Mouse (Mus musculus) stomach, postnatal 0 days (tissue): Measurements from ENCODE around the gene Tnip1. TPM values are rescaled to one million over a fixed set of nuclear protein-coding genes. Genes with fewer than 3 reads are reported as not detected.

Experiments used
- ATAC-seq: fragments of 200-750 bp; cut with Nextera tagmentation; 2 replicates; pipeline ENCODE4 v1.8.0; 2017; ENCODE audit not compliant: low FRiP score, low TSS enrichment
- DNase-seq: peaks from one replicate; pipeline ENCODE4 v3.0.0-alpha.2; 2016; ENCODE audit warnings: low spot score
- H3K27ac ChIP-seq: fragments of 300-500 bp; sonication (generic); replicated peaks from 2 replicates; pipeline ENCODE4 v1.5.1; 2014; ENCODE audit warnings: mild to moderate bottlenecking, control low read depth
- H3K27me3 ChIP-seq: fragments of 300-500 bp; sonication (generic); 2 replicates; pipeline ENCODE4 v1.6.1; 2014; ENCODE audit warnings: low read length; ENCODE audit not compliant: control insufficient read depth, insufficient read depth
- H3K36me3 ChIP-seq: fragments of 300-500 bp; sonication (generic); 2 replicates; pipeline ENCODE4 v1.6.1; 2014; ENCODE audit warnings: low read length, mixed read lengths; ENCODE audit not compliant: control insufficient read depth, insufficient read depth
- H3K4me1 ChIP-seq: fragments of 300-500 bp; sonication (generic); replicated peaks from 2 replicates; pipeline ENCODE4 v1.6.1; 2014; ENCODE audit warnings: antibody characterized with exemption; ENCODE audit not compliant: control insufficient read depth, insufficient read depth
- H3K4me2 ChIP-seq: fragments of 300-500 bp; sonication (generic); replicated peaks from 2 replicates; pipeline ENCODE4 v1.6.1; 2014; ENCODE audit warnings: low read depth, mild to moderate bottlenecking, control low read depth, moderate library complexity
- H3K4me3 ChIP-seq: fragments of 300-500 bp; sonication (generic); 2 replicates; pipeline ENCODE4 v1.5.1; 2014; ENCODE audit warnings: low read depth, low read length, control low read depth
- H3K9ac ChIP-seq: fragments of 300-500 bp; sonication (generic); 2 replicates; pipeline ENCODE4 v1.6.1; 2014; ENCODE audit warnings: mild to moderate bottlenecking, low read length, control low read depth, mixed read lengths
- H3K9me3 ChIP-seq: fragments of 300-500 bp; sonication (generic); 2 replicates; pipeline ENCODE4 v1.6.1; 2016; ENCODE audit warnings: low read length; ENCODE audit not compliant: control insufficient read depth
- CTCF ChIP-seq: IDR thresholded peaks from 2 replicates; pipeline ENCODE4 v1.5.1; 2016; ENCODE audit warnings: antibody characterized with exemption, low read depth, mild to moderate bottlenecking, moderate library complexity
- EP300 ChIP-seq: optimal IDR thresholded peaks from 2 replicates; pipeline ENCODE3; 2016; ENCODE audit warnings: antibody characterized with exemption
- WGBS: fragments of 180-500 bp; shearing (Covaris S2); extraction: QIAGEN DNeasy Blood & Tissue Kit; methylation state at CpG from one replicate; pipeline ENCODE4 v1.1.7; 2014; 5-methylcytosine and 5-hydroxymethylcytosine counted together
- polyA plus RNA-seq: library from polyadenylated mRNA; unstranded; fragments of >200 nt; fragmentation: Nextera tagmentation; extraction: Ambion mirVana; gene quantifications from 2 replicates; pipeline ENCODE4 v1.2.1, GENCODE M21; 2015

Tnip1 gene
- polyA plus RNA-seq, 1 experiment from 2014 or later = 14.7 TPM

- Histone ChIP-seq H3K4me2 (no peak overlapping the region), H3K9ac (no peak overlapping the region), H3K9me3 (no peaks in the 10 kb centered on the region), H3K36me3 (no peaks in the 10 kb centered on the region), H3K4me1 (no peaks in the 10 kb centered on the region), H3K27me3 (no peaks in the 10 kb centered on the region), H3K27ac (no peak overlapping the region), H3K4me3 (no peak overlapping the region)
- ATAC-seq (no peak), DNase-seq (no peak)
- WGBS = 83% methylated on average over 5 of the region's 5 CpGs
- TF ChIP-seq EP300 (no peak), CTCF (no peak)
These were observed 71.4 kb downstream of the Tnip1 start for GRCm38 (mm10) chr11:54891341-54891740.

GRCm38 (mm10) chr11:54887927-54888326 lies 74.8 kb downstream of the Tnip1 start:
- no peak for TF ChIP-seq EP300
- no peak for TF ChIP-seq CTCF
- no peaks in the 10 kb centered on the region for H3K9me3 ChIP-seq
- no peak overlapping the region for H3K4me2 ChIP-seq
- H3K27me3 ChIP-seq = no peaks in the 10 kb centered on the region
- no peaks in the 10 kb centered on the region for H3K36me3 ChIP-seq
- WGBS = 64% methylated on average over 6 of the region's 6 CpGs
- H3K4me3 ChIP-seq = no peak overlapping the region
- DNase-seq (no peak), ATAC-seq (no peak)
- no peak overlapping the region for H3K9ac ChIP-seq
- no peak overlapping the region for H3K27ac ChIP-seq
- H3K4me1 ChIP-seq = no peaks in the 10 kb centered on the region

- no peak overlapping the region for H3K4me3 ChIP-seq
- DNase-seq (no peak), ATAC-seq (no peak)
- WGBS = 89% methylated on average over 2 of the region's 2 CpGs
- H3K27me3 ChIP-seq = no peaks in the 10 kb centered on the region
- H3K4me1 ChIP-seq = no peaks in the 10 kb centered on the region
- no peak overlapping the region for H3K9ac ChIP-seq
- no peak overlapping the region for H3K4me2 ChIP-seq
- H3K9me3 ChIP-seq = no peaks in the 10 kb centered on the region
- H3K36me3 ChIP-seq = no peaks in the 10 kb centered on the region
- TF ChIP-seq CTCF (no peak), EP300 (no peak)
- 0 out of 2 replicates have a peak overlapping the region, but pooled peaks have one; percentile 40 for H3K27ac ChIP-seq
These were observed 77.3 kb downstream of the Tnip1 start for GRCm38 (mm10) chr11:54885406-54885805.

DNA sequence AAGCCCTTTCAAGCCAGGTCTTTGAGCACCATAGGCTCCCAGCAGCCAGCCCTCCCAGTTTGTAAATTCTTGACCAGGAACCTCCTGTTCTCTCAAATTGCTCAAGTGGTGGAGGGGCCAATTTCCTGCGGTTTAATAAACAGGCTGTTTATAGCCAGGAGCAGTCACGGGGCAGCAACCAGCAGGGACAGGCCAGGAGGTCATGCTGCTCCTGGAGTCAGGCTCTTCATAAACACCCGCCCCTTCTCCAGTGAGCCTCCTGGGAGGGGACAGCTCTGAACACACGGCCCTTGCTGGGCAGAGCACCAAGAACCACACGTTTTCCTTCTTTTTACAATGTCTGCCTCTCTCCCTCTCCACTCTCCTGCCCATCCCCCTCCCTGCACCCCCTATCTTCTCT lies 77.8 kb downstream of the Tnip1 start:
- Histone ChIP-seq H3K36me3 (no peaks in the 10 kb centered on the region), H3K9me3 (no peaks in the 10 kb centered on the region), H3K4me2 (no peak overlapping the region), H3K27ac (peak overlapping the region; percentile 53), H3K4me3 (no peak overlapping the region), H3K27me3 (no peaks in the 10 kb centered on the region), H3K9ac (no peak overlapping the region), H3K4me1 (no peaks in the 10 kb centered on the region)
- no peak for DNase-seq
- WGBS = 12% methylated on average over 5 of the region's 5 CpGs
- peak; percentile 70; the same call in 1 of the 2 replicates for ATAC-seq
- no peak for TF ChIP-seq CTCF
- no peak for TF ChIP-seq EP300

DNA sequence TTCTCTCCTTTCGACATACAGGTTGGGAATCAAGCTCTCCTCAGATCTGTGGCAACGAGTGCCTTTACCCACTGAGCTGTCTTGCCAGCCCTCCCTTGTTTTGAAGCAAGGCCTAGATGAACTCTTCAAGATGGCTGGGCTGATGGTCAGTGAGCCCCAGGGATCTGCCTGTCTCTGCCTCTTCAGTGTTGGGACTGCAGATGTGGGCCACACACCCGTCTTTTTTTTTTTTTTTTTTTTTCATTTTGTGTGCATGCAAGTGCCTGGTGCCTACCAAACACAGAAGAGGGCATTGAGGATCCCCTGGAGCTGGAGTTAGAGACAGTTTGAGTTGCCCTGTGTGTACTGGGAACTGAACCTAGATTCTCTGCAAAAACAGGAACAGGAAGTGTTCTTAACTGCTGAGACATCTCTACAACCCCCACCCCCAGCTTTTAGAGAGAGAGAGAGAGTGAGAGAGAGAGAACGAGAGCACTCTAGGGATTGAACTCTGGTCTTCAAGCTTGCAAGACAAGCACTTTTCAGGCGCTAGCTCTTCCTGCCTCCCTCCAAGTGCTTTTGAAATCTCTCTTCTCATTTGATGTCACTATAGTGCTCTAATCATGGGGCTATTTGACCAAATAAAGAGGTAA lies 78.4 kb downstream of the Tnip1 start:
- Histone ChIP-seq H3K27me3 (no peaks in the 10 kb centered on the region), H3K4me3 (no peak overlapping the region), H3K4me2 (no peak overlapping the region), H3K9ac (no peak overlapping the region), H3K4me1 (no peaks in the 10 kb centered on the region), H3K36me3 (no peaks in the 10 kb centered on the region), H3K9me3 (no peaks in the 10 kb centered on the region), H3K27ac (peak overlapping the region; percentile 53)
- DNase-seq (no peak), ATAC-seq (no peak)
- 78% methylated on average over 5 of the region's 5 CpGs for WGBS
- TF ChIP-seq CTCF (no peak), EP300 (no peak)

DNA sequence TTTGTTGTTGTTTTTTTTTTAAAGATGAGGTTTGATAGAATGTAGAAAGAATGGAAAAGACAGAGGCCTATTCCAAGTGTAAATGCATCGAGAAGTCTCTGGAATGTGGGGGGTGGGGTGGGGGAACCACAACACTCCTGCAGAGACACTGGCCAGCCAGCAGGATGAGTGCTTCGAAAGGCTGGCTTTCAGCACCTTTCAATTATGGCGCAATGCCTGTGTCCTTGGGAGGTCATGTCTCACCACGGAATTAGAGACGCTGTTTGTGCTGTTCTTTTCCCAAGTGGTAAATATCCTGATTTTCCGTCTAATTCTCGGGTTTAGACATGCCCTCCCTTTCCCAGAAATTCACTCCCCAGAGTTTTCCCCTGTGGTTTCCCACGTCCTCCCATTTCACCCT lies 80.0 kb downstream of the Tnip1 start:
- Histone ChIP-seq H3K4me2 (no peak overlapping the region), H3K9me3 (no peaks in the 10 kb centered on the region), H3K9ac (no peak overlapping the region), H3K4me1 (no peaks in the 10 kb centered on the region), H3K36me3 (no peaks in the 10 kb centered on the region), H3K4me3 (no peak overlapping the region), H3K27ac (no peak overlapping the region), H3K27me3 (no peaks in the 10 kb centered on the region)
- WGBS = 40% methylated on average over 8 of the region's 8 CpGs
- peak; percentile 44 for TF ChIP-seq CTCF
- TF ChIP-seq EP300 = no peak
- no peak for DNase-seq
- ATAC-seq = no peak
